Mouse (Mus musculus): ENCODE data around the gene Kdm4a. TPM values are rescaled to one million over a fixed set of nuclear protein-coding genes. Genes with fewer than 3 reads are reported as not detected.

The Kdm4a gene
- total and polyA plus RNA-seq, 3 experiments = 36.9 to 58.8 (median 43.6) TPM

GRCm38 (mm10) chr4:118115132-118115531 lies 64.7 kb downstream of the Kdm4a start:
- no peak for DNase-seq (ENCODE audit: extremely low read depth)
- Histone ChIP-seq H3K36me3 (replicated peaks in 1 of 2; ENCODE audit: control insufficient read depth in 1 of 2, insufficient read depth in 1 of 2, low read length in 1 of 2) (peaks cover 0 to 17% of the 10 kb centered on the region in 2 experiments), H3K9ac (ENCODE audit: insufficient read depth, low read depth) (no peak overlapping the region), H3K9me3 (replicated peaks; ENCODE audit: low read length) (peaks cover 2% of the 10 kb centered on the region), H3K4me3 (replicated peaks in 1 of 3; ENCODE audit: low read depth in 2 of 3, low read length in 2 of 3, poor library complexity in 1 of 3) (no peak overlapping the region), H3K27me3 (replicated peaks) (no peaks in the 10 kb centered on the region), H3K4me1 (ENCODE audit: control insufficient read depth in 1 of 2, insufficient read depth in 2 of 2) (no peaks in the 10 kb centered on the region), H3K4me2 (ENCODE audit: insufficient read depth, low read depth, poor library complexity, severe bottlenecking) (no peak overlapping the region), H3K27ac (ENCODE audit: insufficient read depth, low read depth) (no peak overlapping the region), H3K79me2 (replicated peaks; ENCODE audit: control insufficient read depth, extremely low read depth, insufficient read depth, poor library complexity, severe bottlenecking) (no peaks in the 10 kb centered on the region)
- TF ChIP-seq MYC (IDR thresholded peaks at IDR 0.05; ENCODE audit: low read depth, low read length) (no peak), POLR2AphosphoS2 (IDR thresholded peaks at IDR 0.05; ENCODE audit: low read depth, low read length) (no peak), NRF1 (IDR thresholded peaks at IDR 0.05; ENCODE audit: low read depth, low read length) (no peak), MAX (IDR thresholded peaks at IDR 0.05; ENCODE audit: low read length) (no peak), CTCF (conservative IDR thresholded peaks at IDR 0.05 in 1 of 2, IDR thresholded peaks at IDR 0.05 in 1 of 2; ENCODE audit: low read depth in 2 of 2, low read length in 2 of 2) (no peak), TCF12 (IDR thresholded peaks at IDR 0.05; ENCODE audit: low read depth, low read length) (no peak), MAZ (IDR thresholded peaks at IDR 0.05; ENCODE audit: low read depth, low read length) (no peak), E2F4 (IDR thresholded peaks at IDR 0.05; ENCODE audit: insufficient replicate concordance, low read depth, low read length) (no peak), ZKSCAN1 (IDR thresholded peaks at IDR 0.05; ENCODE audit: borderline replicate concordance, low read depth, low read length) (no peak), EP300 (IDR thresholded peaks at IDR 0.05; ENCODE audit: low read length) (no peak), SMC3 (IDR thresholded peaks at IDR 0.05; ENCODE audit: low read depth, low read length) (no peak), ELF1 (IDR thresholded peaks at IDR 0.05; ENCODE audit: low read depth, low read length) (no peak), HCFC1 (IDR thresholded peaks at IDR 0.05; ENCODE audit: low read depth, low read length) (no peak), RAD21 (IDR thresholded peaks at IDR 0.05; ENCODE audit: low read depth, low read length) (no peak), MAFK (IDR thresholded peaks at IDR 0.05; ENCODE audit: insufficient replicate concordance, low read length) (no peak)
- dilution Hi-C loops (cut with MboI; ENCODE audit: extremely low pct_ligation_motif_present, extremely low pct_unique_long_range_greater_than_20kb, low sequenced_read_pairs) = no loop called here
- in situ Hi-C loops (cut with MboI; ENCODE audit: low pct_ligation_motif_present, low pct_unique_long_range_greater_than_20kb, low sequenced_read_pairs) = no loop called here

DNA sequence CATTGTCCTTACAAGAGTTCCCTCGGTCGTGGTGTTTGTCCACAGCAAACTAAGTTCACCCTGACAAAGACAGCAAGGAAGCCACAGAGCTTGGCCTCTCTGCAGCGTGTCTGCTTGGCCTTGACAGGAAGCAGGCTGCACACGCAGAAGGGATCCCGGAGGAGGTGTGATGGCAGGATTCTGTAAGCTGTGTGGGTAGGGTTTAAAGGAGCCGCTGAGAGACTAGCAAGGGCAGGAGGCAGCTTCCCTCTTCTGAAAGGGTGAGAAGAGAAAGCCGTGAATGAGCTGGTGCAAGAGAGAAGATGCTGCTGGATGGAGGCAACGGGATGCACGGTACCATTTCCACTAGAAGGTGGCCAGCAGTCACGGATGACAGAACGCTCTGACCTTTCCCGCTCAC lies 67.2 kb downstream of the Kdm4a start:
- Histone ChIP-seq H3K4me2 (ENCODE audit: insufficient read depth, low read depth, poor library complexity, severe bottlenecking) (no peak overlapping the region), H3K36me3 (replicated peaks in 1 of 2; ENCODE audit: control insufficient read depth in 1 of 2, insufficient read depth in 1 of 2, low read length in 1 of 2) (peaks cover 0 to 14% of the 10 kb centered on the region in 2 experiments), H3K27ac (ENCODE audit: insufficient read depth, low read depth) (no peak overlapping the region), H3K9me3 (replicated peaks; ENCODE audit: low read length) (peaks cover 6% of the 10 kb centered on the region), H3K27me3 (replicated peaks) (no peaks in the 10 kb centered on the region), H3K4me3 (replicated peaks in 1 of 3; ENCODE audit: low read depth in 2 of 3, low read length in 2 of 3, poor library complexity in 1 of 3) (no peak overlapping the region), H3K79me2 (replicated peaks; ENCODE audit: control insufficient read depth, extremely low read depth, insufficient read depth, poor library complexity, severe bottlenecking) (no peaks in the 10 kb centered on the region), H3K4me1 (ENCODE audit: control insufficient read depth in 1 of 2, insufficient read depth in 2 of 2) (no peaks in the 10 kb centered on the region), H3K9ac (ENCODE audit: insufficient read depth, low read depth) (no peak overlapping the region)
- dilution Hi-C loops (cut with MboI; ENCODE audit: extremely low pct_ligation_motif_present, extremely low pct_unique_long_range_greater_than_20kb, low sequenced_read_pairs) (no loop called here), in situ Hi-C loops (cut with MboI; ENCODE audit: low pct_ligation_motif_present, low pct_unique_long_range_greater_than_20kb, low sequenced_read_pairs) (no loop called here)
- DNase-seq (ENCODE audit: extremely low read depth) = no peak
- TF ChIP-seq CHD1 (IDR thresholded peaks at IDR 0.05; ENCODE audit: low read depth, low read length) (no peak), IRF4 (IDR thresholded peaks at IDR 0.05; ENCODE audit: low read depth, low read length) (no peak), MXI1 (IDR thresholded peaks at IDR 0.05; ENCODE audit: low read depth, low read length) (no peak), NRF1 (IDR thresholded peaks at IDR 0.05; ENCODE audit: low read depth, low read length) (no peak), TBP (conservative IDR thresholded peaks at IDR 0.05; ENCODE audit: low read depth, low read length) (no peak), MYC (IDR thresholded peaks at IDR 0.05; ENCODE audit: low read depth, low read length) (no peak), MAZ (IDR thresholded peaks at IDR 0.05; ENCODE audit: low read depth, low read length) (no peak), SIN3A (IDR thresholded peaks at IDR 0.05; ENCODE audit: low read length) (no peak), MAX (IDR thresholded peaks at IDR 0.05; ENCODE audit: low read length) (no peak), HCFC1 (IDR thresholded peaks at IDR 0.05; ENCODE audit: low read depth, low read length) (no peak), CTCF (conservative IDR thresholded peaks at IDR 0.05 in 1 of 2, IDR thresholded peaks at IDR 0.05 in 1 of 2; ENCODE audit: low read depth in 2 of 2, low read length in 2 of 2) (no peak), EP300 (IDR thresholded peaks at IDR 0.05; ENCODE audit: low read length) (no peak), USF2 (conservative IDR thresholded peaks at IDR 0.05; ENCODE audit: low read depth, low read length) (no peak), JUND (conservative IDR thresholded peaks at IDR 0.05; ENCODE audit: low read depth, low read length) (no peak), RAD21 (IDR thresholded peaks at IDR 0.05; ENCODE audit: low read depth, low read length) (no peak)
